Mouse (Mus musculus) thymus, adult 2 months (tissue): ENCODE data around the gene Galnt10.

Source experiments
- CTCF ChIP-seq: fragments of 200-500 bp; IDR thresholded peaks from 2 replicates; pipeline ENCODE4 v1.5.1; 2012; ENCODE audit warnings: mild to moderate bottlenecking, control low read depth, low read length, moderate library complexity, borderline replicate concordance; ENCODE audit not compliant: control insufficient read depth, poor library complexity, insufficient read depth; ENCODE audit errors: extremely low read depth
- POLR2A ChIP-seq: fragments of 200-500 bp; IDR thresholded peaks from 2 replicates; pipeline ENCODE4 v1.6.1; 2012; ENCODE audit warnings: mild to moderate bottlenecking, low read length, control low read depth, moderate library complexity; ENCODE audit not compliant: control insufficient read depth, poor library complexity, insufficient read depth; ENCODE audit errors: extremely low read depth

- TF ChIP-seq CTCF, result no peak
- no peak for TF ChIP-seq POLR2A
Observed at GRCm38 (mm10) chr11:57645847-57646246, 605 bp downstream of the Galnt10 start.
